Mouse (Mus musculus): ENCODE data around the gene Sbk2. TPM values are rescaled to one million over a fixed set of nuclear protein-coding genes. Genes with fewer than 3 reads are reported as not detected.
A peak's percentile ranks its signal among the peaks of the same experiment; 100 is the strongest.

Gene Sbk2
- polyA plus RNA-seq, 1 experiment: not detected

GRCm38 (mm10) chr7:4922931-4923565 lies 41.2 kb downstream of the Sbk2 start:
- Histone ChIP-seq H3K4me3 (ENCODE audit: insufficient read depth, low read length) (no peak overlapping the region), H3K4me1 (ENCODE audit: control insufficient read depth, insufficient read depth, low read length) (peaks cover 18% of the 10 kb centered on the region; the same call in 1 of the 2 replicates), H3K27ac (ENCODE audit: insufficient read depth, low read length) (peak overlapping the region; percentile 91)
- TF ChIP-seq CTCF (IDR thresholded peaks at IDR 0.05; ENCODE audit: borderline replicate concordance, insufficient read depth, low read length) (no peak), POLR2A (IDR thresholded peaks at IDR 0.05; ENCODE audit: low read depth, low read length) (no peak)

- Histone ChIP-seq H3K4me1 (ENCODE audit: control insufficient read depth, insufficient read depth, low read length) (peaks cover 18% of the 10 kb centered on the region; the same call in 1 of the 2 replicates), H3K27ac (ENCODE audit: insufficient read depth, low read length) (peak overlapping the region; percentile 34; the same call in 1 of the 2 replicates), H3K4me3 (ENCODE audit: insufficient read depth, low read length) (no peak overlapping the region)
- TF ChIP-seq POLR2A (IDR thresholded peaks at IDR 0.05; ENCODE audit: low read depth, low read length) (peak; percentile 42; the same call in 1 of the 2 replicates), CTCF (IDR thresholded peaks at IDR 0.05; ENCODE audit: borderline replicate concordance, insufficient read depth, low read length) (no peak)
Measured at GRCm38 (mm10) chr7:4922508-4922907, 41.7 kb downstream of the Sbk2 start.

- TF ChIP-seq POLR2A (IDR thresholded peaks at IDR 0.05; ENCODE audit: low read depth, low read length) (no peak; the same call in 1 of the 2 replicates), CTCF (IDR thresholded peaks at IDR 0.05; ENCODE audit: borderline replicate concordance, insufficient read depth, low read length) (no peak)
- Histone ChIP-seq H3K4me1 (ENCODE audit: control insufficient read depth, insufficient read depth, low read length) (peaks cover 18% of the 10 kb centered on the region; the same call in 1 of the 2 replicates), H3K27ac (ENCODE audit: insufficient read depth, low read length) (peak within 1 kb of the TSS; percentile 34; the same call in 1 of the 2 replicates), H3K4me3 (ENCODE audit: insufficient read depth, low read length) (no peak within 1 kb of the TSS)
Measured at GRCm38 (mm10) chr7:4921824-4922482, 42.3 kb downstream of the Sbk2 start, which contains the start of gene Nat14. Gene Nat14 (plus strand): TSS chr7:4922028.

GRCm38 (mm10) chr7:4920976-4921823 lies 43.0 kb downstream of the Sbk2 start:
- TF ChIP-seq POLR2A (IDR thresholded peaks at IDR 0.05; ENCODE audit: low read depth, low read length): no peak
- TF ChIP-seq CTCF (IDR thresholded peaks at IDR 0.05; ENCODE audit: borderline replicate concordance, insufficient read depth, low read length): no peak
- Histone ChIP-seq H3K27ac (ENCODE audit: insufficient read depth, low read length) (no peak overlapping the region), H3K4me3 (ENCODE audit: insufficient read depth, low read length) (no peak overlapping the region), H3K4me1 (ENCODE audit: control insufficient read depth, insufficient read depth, low read length) (peaks cover 24% of the 10 kb centered on the region; the same call in 1 of the 2 replicates)

- TF ChIP-seq CTCF (IDR thresholded peaks at IDR 0.05; ENCODE audit: borderline replicate concordance, insufficient read depth, low read length) (no peak), POLR2A (IDR thresholded peaks at IDR 0.05; ENCODE audit: low read depth, low read length) (no peak)
- no peak overlapping the region for H3K27ac ChIP-seq (ENCODE audit: insufficient read depth, low read length)
- H3K4me3 ChIP-seq (ENCODE audit: insufficient read depth, low read length): no peak overlapping the region
- H3K4me1 ChIP-seq (ENCODE audit: control insufficient read depth, insufficient read depth, low read length): peaks cover 22% of the 10 kb centered on the region
Measured at GRCm38 (mm10) chr7:4920496-4920895, 43.7 kb downstream of the Sbk2 start.

- TF ChIP-seq CTCF (IDR thresholded peaks at IDR 0.05; ENCODE audit: borderline replicate concordance, insufficient read depth, low read length) (no peak), POLR2A (IDR thresholded peaks at IDR 0.05; ENCODE audit: low read depth, low read length) (no peak)
- H3K4me3 ChIP-seq (ENCODE audit: insufficient read depth, low read length): no peak overlapping the region
- H3K4me1 ChIP-seq (ENCODE audit: control insufficient read depth, insufficient read depth, low read length): peaks cover 18% of the 10 kb centered on the region
- no peak overlapping the region for H3K27ac ChIP-seq (ENCODE audit: insufficient read depth, low read length)
Measured at GRCm38 (mm10) chr7:4919971-4920370, 44.2 kb downstream of the Sbk2 start.

- H3K27ac ChIP-seq (ENCODE audit: insufficient read depth, low read length): no peak overlapping the region
- TF ChIP-seq POLR2A (IDR thresholded peaks at IDR 0.05; ENCODE audit: low read depth, low read length) (no peak), CTCF (IDR thresholded peaks at IDR 0.05; ENCODE audit: borderline replicate concordance, insufficient read depth, low read length) (no peak)
- no peak overlapping the region for H3K4me3 ChIP-seq (ENCODE audit: insufficient read depth, low read length)
- H3K4me1 ChIP-seq (ENCODE audit: control insufficient read depth, insufficient read depth, low read length): peaks cover 15% of the 10 kb centered on the region
Measured at GRCm38 (mm10) chr7:4919096-4919495, 45.1 kb downstream of the Sbk2 start.

- Histone ChIP-seq H3K4me3 (ENCODE audit: insufficient read depth, low read length) (no peak overlapping the region), H3K27ac (ENCODE audit: insufficient read depth, low read length) (no peak overlapping the region), H3K4me1 (ENCODE audit: control insufficient read depth, insufficient read depth, low read length) (peaks cover 15% of the 10 kb centered on the region)
- no peak for TF ChIP-seq CTCF (IDR thresholded peaks at IDR 0.05; ENCODE audit: borderline replicate concordance, insufficient read depth, low read length)
- TF ChIP-seq POLR2A (IDR thresholded peaks at IDR 0.05; ENCODE audit: low read depth, low read length): no peak
Measured at GRCm38 (mm10) chr7:4918681-4919080, 45.5 kb downstream of the Sbk2 start.

GRCm38 (mm10) chr7:4917494-4917893 lies 46.7 kb downstream of the Sbk2 start:
- no peak for TF ChIP-seq CTCF (IDR thresholded peaks at IDR 0.05; ENCODE audit: borderline replicate concordance, insufficient read depth, low read length)
- no peak for TF ChIP-seq POLR2A (IDR thresholded peaks at IDR 0.05; ENCODE audit: low read depth, low read length)
- Histone ChIP-seq H3K4me3 (ENCODE audit: insufficient read depth, low read length) (no peak overlapping the region), H3K4me1 (ENCODE audit: control insufficient read depth, insufficient read depth, low read length) (peaks cover 8% of the 10 kb centered on the region), H3K27ac (ENCODE audit: insufficient read depth, low read length) (no peak overlapping the region)

Data from embryonic fibroblast, embryonic 13.5 days (primary cell).